Mouse (Mus musculus) forebrain, embryonic 11.5 days (tissue): Measurements from ENCODE around the gene Dab2ip. TPM values are rescaled to one million over a fixed set of nuclear protein-coding genes. Genes with fewer than 3 reads are reported as not detected.

Source experiments
- ATAC-seq: fragments of 200-750 bp; cut with Nextera tagmentation; replicated peaks from 2 replicates; pipeline ENCODE4 v1.8.0; 2017; ENCODE audit warnings: moderate TSS enrichment; ENCODE audit not compliant: low FRiP score
- DNase-seq: peaks from one replicate; pipeline ENCODE4 v3.0.0-alpha.2; 2017; ENCODE audit warnings: low spot score
- H3K27ac ChIP-seq: fragments of 300-500 bp; sonication (generic); 2 replicates; pipeline ENCODE4 v1.5.1; 2014; ENCODE audit warnings: low read depth, low read length
- H3K27me3 ChIP-seq: fragments of 300-500 bp; sonication (generic); 2 replicates; pipeline ENCODE4 v1.6.1; 2014; ENCODE audit warnings: mild to moderate bottlenecking, low read length, mixed read lengths; ENCODE audit not compliant: control insufficient read depth, insufficient read depth
- H3K36me3 ChIP-seq: fragments of 300-500 bp; sonication (generic); 2 replicates; pipeline ENCODE4 v1.6.1; 2014; ENCODE audit warnings: mild to moderate bottlenecking, low read length, moderate library complexity, mixed read lengths; ENCODE audit not compliant: control insufficient read depth, insufficient read depth
- H3K4me1 ChIP-seq: fragments of 300-500 bp; sonication (generic); replicated peaks from 2 replicates; pipeline ENCODE4 v1.6.1; 2014; ENCODE audit warnings: low read length, mixed read lengths; ENCODE audit not compliant: control insufficient read depth, insufficient read depth
- H3K4me2 ChIP-seq: fragments of 300-500 bp; sonication (generic); 2 replicates; pipeline ENCODE4 v1.6.1; 2014; ENCODE audit warnings: low read depth, mild to moderate bottlenecking, low read length, moderate library complexity, mixed read lengths; ENCODE audit not compliant: severe bottlenecking
- H3K4me3 ChIP-seq: fragments of 300-500 bp; sonication (generic); 2 replicates; pipeline ENCODE4 v1.5.1; 2014; ENCODE audit warnings: low read depth, low read length
- H3K9ac ChIP-seq: fragments of 300-500 bp; sonication (generic); 2 replicates; pipeline ENCODE4 v1.6.1; 2014; ENCODE audit warnings: low read length
- H3K9me3 ChIP-seq: fragments of 300-500 bp; sonication (generic); 2 replicates; pipeline ENCODE4 v1.6.1; 2016; ENCODE audit warnings: low read length, mixed read lengths; ENCODE audit not compliant: control insufficient read depth
- WGBS: fragments of 180-500 bp; shearing (Covaris S2); extraction: QIAGEN DNeasy Blood & Tissue Kit; methylation state at CpG from one replicate; pipeline ENCODE4 v1.1.7; 2014; 5-methylcytosine and 5-hydroxymethylcytosine counted together
- polyA plus RNA-seq: library from polyadenylated mRNA; unstranded; fragments of >200 nt; fragmentation: Nextera tagmentation; extraction: Ambion mirVana; gene quantifications from 2 replicates; pipeline ENCODE4 v1.2.1, GENCODE M21; 2014

Gene Dab2ip
- polyA plus RNA-seq, 1 experiment from 2014 or later: 51.5 TPM

GRCm38 (mm10) chr2:35584011-35584410, 25.9 kb downstream of the Dab2ip start:
- Histone ChIP-seq H3K9me3 (no peaks in the 10 kb centered on the region), H3K4me3 (no peak overlapping the region), H3K27me3 (peaks cover 37% of the 10 kb centered on the region), H3K4me1 (peaks cover 16% of the 10 kb centered on the region; the same call in 1 of the 2 replicates), H3K27ac (no peak overlapping the region), H3K9ac (no peak overlapping the region), H3K4me2 (no peak overlapping the region), H3K36me3 (no peaks in the 10 kb centered on the region)
- ATAC-seq: no peak
- DNase-seq: no peak
- 86% methylated on average over 3 of the region's 3 CpGs for WGBS

- Histone ChIP-seq H3K4me3 (no peak overlapping the region), H3K9me3 (no peaks in the 10 kb centered on the region), H3K27me3 (peaks cover 8% of the 10 kb centered on the region; the same call in 1 of the 2 replicates), H3K9ac (no peak overlapping the region), H3K4me1 (peaks cover 3% of the 10 kb centered on the region; the same call in 1 of the 2 replicates), H3K4me2 (no peak overlapping the region), H3K27ac (no peak overlapping the region), H3K36me3 (no peaks in the 10 kb centered on the region)
- DNase-seq (no peak), ATAC-seq (0 out of 2 replicates have a peak, but pooled peaks have one; percentile 22)
- WGBS: 27% methylated on average over 9 of the region's 9 CpGs
Measured at GRCm38 (mm10) chr2:35588368-35588767, 30.3 kb downstream of the Dab2ip start.

GRCm38 (mm10) chr2:35589385-35589784, 31.3 kb downstream of the Dab2ip start:
- DNase-seq: no peak
- Histone ChIP-seq H3K27ac (no peak overlapping the region), H3K27me3 (peaks cover 1% of the 10 kb centered on the region; the same call in 1 of the 2 replicates), H3K4me1 (peaks cover 3% of the 10 kb centered on the region; the same call in 1 of the 2 replicates), H3K4me3 (no peak overlapping the region), H3K9ac (no peak overlapping the region), H3K4me2 (no peak overlapping the region), H3K36me3 (no peaks in the 10 kb centered on the region), H3K9me3 (no peaks in the 10 kb centered on the region)
- WGBS: 69% methylated on average over 10 of the region's 10 CpGs
- ATAC-seq: no peak

GRCm38 (mm10) chr2:35589800-35590199, 31.7 kb downstream of the Dab2ip start:
- Histone ChIP-seq H3K9me3 (no peaks in the 10 kb centered on the region), H3K4me2 (no peak overlapping the region), H3K4me1 (peaks cover 3% of the 10 kb centered on the region; the same call in 1 of the 2 replicates), H3K9ac (no peak overlapping the region), H3K27ac (no peak overlapping the region), H3K36me3 (no peaks in the 10 kb centered on the region), H3K27me3 (no peaks in the 10 kb centered on the region), H3K4me3 (no peak overlapping the region)
- DNase-seq: no peak
- 91% methylated on average over 4 of the region's 4 CpGs for WGBS
- ATAC-seq: no peak

DNA sequence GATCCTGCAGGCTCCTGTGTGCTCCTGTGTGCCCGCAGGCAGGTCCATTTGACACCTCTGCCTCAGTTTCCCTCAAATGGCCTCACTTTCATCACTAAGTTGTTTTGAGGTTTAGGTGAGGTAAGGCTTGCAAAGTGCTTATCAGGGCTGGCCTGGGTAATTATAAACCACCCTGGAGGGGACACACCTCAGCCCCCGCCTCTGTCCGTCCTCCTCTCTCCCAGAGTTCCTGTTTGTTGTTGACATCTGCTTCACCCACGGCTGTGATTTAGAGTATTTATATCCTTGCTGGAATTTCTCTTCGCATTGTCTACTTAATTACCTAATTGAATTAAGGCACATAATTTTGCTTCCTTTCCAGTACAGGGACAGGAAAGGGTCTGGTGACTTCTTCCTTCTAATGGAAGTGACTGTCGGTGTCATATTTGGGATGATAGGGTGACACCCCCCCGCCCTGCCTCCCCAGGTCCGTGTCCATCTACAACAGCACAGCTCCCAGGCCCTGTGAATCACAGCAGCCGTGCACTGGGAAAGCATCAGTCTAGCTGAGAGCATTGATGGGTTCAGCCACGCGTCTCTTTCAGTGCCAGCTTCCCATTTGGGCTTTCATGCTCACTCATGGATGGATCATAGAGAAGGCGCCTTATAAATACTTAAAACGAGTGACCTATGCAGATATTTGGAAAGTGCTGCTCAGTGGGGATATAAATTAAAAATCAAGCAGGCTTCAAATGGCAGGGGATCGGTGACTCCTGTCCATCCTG, 34.1 kb downstream of the Dab2ip start:
- Histone ChIP-seq H3K9me3 (no peaks in the 10 kb centered on the region), H3K4me1 (peaks cover 6% of the 10 kb centered on the region; the same call in 1 of the 2 replicates)

GRCm38 (mm10) chr2:35592725-35593392, 34.8 kb downstream of the Dab2ip start:
- no peak overlapping the region for H3K9ac ChIP-seq
- H3K27me3 ChIP-seq: no peaks in the 10 kb centered on the region
- no peaks in the 10 kb centered on the region for H3K36me3 ChIP-seq
- no peaks in the 10 kb centered on the region for H3K9me3 ChIP-seq
- no peak overlapping the region for H3K4me3 ChIP-seq
- no peak overlapping the region for H3K27ac ChIP-seq
- H3K4me1 ChIP-seq: peaks cover 6% of the 10 kb centered on the region; the same call in 1 of the 2 replicates
- ATAC-seq (no peak), DNase-seq (no peak)
- WGBS: 62% methylated on average over 9 of the region's 9 CpGs
- no peak overlapping the region for H3K4me2 ChIP-seq

More for the DNA sequence above, 34.1 kb downstream of the Dab2ip start:
- Histone ChIP-seq H3K36me3 (no peaks in the 10 kb centered on the region), H3K27ac (no peak overlapping the region), H3K4me2 (no peak overlapping the region), H3K27me3 (no peaks in the 10 kb centered on the region), H3K4me3 (no peak overlapping the region), H3K9ac (no peak overlapping the region)
- DNase-seq: no peak
- 79% methylated on average over 14 of the region's 14 CpGs for WGBS
- ATAC-seq: no peak

DNA sequence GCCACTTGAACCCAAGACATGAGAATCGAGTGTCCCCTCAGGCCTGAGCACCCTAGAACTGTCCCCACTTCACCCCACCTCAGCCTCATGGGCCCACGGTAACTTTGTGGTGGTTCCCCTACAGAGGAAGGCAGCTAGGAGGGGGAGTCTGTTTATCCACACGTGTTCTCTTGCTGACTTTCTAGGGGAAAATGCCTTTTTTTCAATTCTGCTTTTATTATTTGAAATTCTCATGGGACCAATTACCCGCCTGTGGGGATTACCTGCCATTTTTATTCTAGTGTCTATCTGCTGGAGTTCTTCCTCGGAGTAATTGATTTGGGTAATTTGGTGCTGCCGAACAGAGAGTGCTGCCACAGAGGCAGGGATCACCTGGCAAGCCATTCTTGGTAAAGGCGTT, 35.8 kb downstream of the Dab2ip start:
- Histone ChIP-seq H3K4me1 (peaks cover 3% of the 10 kb centered on the region; the same call in 1 of the 2 replicates), H3K27ac (no peak overlapping the region), H3K27me3 (no peaks in the 10 kb centered on the region), H3K4me2 (no peak overlapping the region), H3K9me3 (no peaks in the 10 kb centered on the region), H3K9ac (no peak overlapping the region), H3K36me3 (no peaks in the 10 kb centered on the region), H3K4me3 (no peak overlapping the region)
- ATAC-seq (no peak), DNase-seq (no peak)
- WGBS: 74% methylated on average over 7 of the region's 7 CpGs

DNA sequence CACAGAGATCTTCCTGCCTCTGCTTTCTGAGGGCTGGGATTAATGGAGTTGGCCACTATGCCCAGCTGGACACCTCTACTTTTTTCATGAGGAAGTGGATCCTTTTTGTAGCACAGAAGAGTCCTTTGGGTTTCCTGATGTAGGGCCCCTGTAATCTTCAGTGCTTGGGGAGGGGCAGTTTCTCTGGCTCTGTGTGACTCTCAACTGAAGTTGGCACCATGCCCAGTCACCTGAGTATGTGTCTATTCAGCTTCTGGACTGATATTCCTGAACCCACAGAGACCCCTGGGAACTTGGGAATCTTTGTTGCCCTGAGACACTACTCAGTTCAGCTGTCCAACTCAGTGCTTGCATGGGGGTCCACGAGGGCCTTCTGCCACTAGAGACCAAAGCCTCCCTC, 37.0 kb downstream of the Dab2ip start:
- Histone ChIP-seq H3K9ac (no peak overlapping the region), H3K36me3 (no peaks in the 10 kb centered on the region)
- WGBS: 67% methylated on average over 1 of the region's 1 CpGs

More for the DNA sequence above, 37.0 kb downstream of the Dab2ip start:
- Histone ChIP-seq H3K4me2 (no peak overlapping the region), H3K27me3 (no peaks in the 10 kb centered on the region), H3K27ac (no peak overlapping the region), H3K9me3 (no peaks in the 10 kb centered on the region), H3K4me1 (peaks cover 3% of the 10 kb centered on the region; the same call in 1 of the 2 replicates), H3K4me3 (no peak overlapping the region)
- ATAC-seq (no peak), DNase-seq (no peak)
